Mouse (Mus musculus): ENCODE data around the gene Topors. TPM values are rescaled to one million over a fixed set of nuclear protein-coding genes. Genes with fewer than 3 reads are reported as not detected.

Topors gene
- total and polyA plus RNA-seq, 3 experiments: 32.0 to 62.7 (median 38.3) TPM

GRCm38 (mm10) chr4:40218382-40218781 lies 51.3 kb downstream of the Topors start:
- H3K36me3 ChIP-seq (ENCODE audit: control insufficient read depth in 1 of 2, insufficient read depth in 2 of 2, low read length in 2 of 2): no peaks in the 10 kb centered on the region
- peak; percentile 71 for DNase-seq (ENCODE audit: low read depth, low spot score)
- peaks cover 0 to 4% of the 10 kb centered on the region in 2 experiments; a peak in 1 of 4 replicates for H3K4me1 ChIP-seq (ENCODE audit: control insufficient read depth in 1 of 2, insufficient read depth in 2 of 2, low read length in 2 of 2)
- H3K9ac ChIP-seq (ENCODE audit: control insufficient read depth, low read depth, low read length, poor library complexity, severe bottlenecking): no peak overlapping the region
- H3K27ac ChIP-seq (ENCODE audit: control insufficient read depth, low read depth, low read length): no peak overlapping the region
- no peaks in the 10 kb centered on the region for H3K27me3 ChIP-seq (ENCODE audit: control insufficient read depth in 1 of 2, insufficient read depth in 2 of 2, low read length in 2 of 2)
- peak; percentile 20; the same call in 1 of the 2 replicates for TF ChIP-seq ZC3H11A (IDR thresholded peaks at IDR 0.05; ENCODE audit: low read depth, low read length)
- TF ChIP-seq MAFK (IDR thresholded peaks at IDR 0.05; ENCODE audit: borderline replicate concordance, low read depth, low read length): no peak
- peak; percentile 48 for TF ChIP-seq SMC3 (IDR thresholded peaks at IDR 0.05; ENCODE audit: low read depth, low read length)
- peak; percentile 39 to 62 (median 42) for TF ChIP-seq CTCF (IDR thresholded peaks at IDR 0.05 in 2 of 3, conservative IDR thresholded peaks at IDR 0.05 in 1 of 3; ENCODE audit: control insufficient read depth in 1 of 3, insufficient read depth in 1 of 3, low read depth in 2 of 3, low read length in 3 of 3, poor library complexity in 1 of 3, severe bottlenecking in 1 of 3)
- TF ChIP-seq MAZ (IDR thresholded peaks at IDR 0.05; ENCODE audit: low read depth, low read length): no peak
- TF ChIP-seq POLR2A (IDR thresholded peaks at IDR 0.05; ENCODE audit: control insufficient read depth in 1 of 2, insufficient read depth in 1 of 2, low read depth in 1 of 2, low read length in 2 of 2, poor library complexity in 1 of 2): no peak
- TF ChIP-seq HCFC1 (IDR thresholded peaks at IDR 0.05; ENCODE audit: low read depth, low read length): no peak
- no peak for TF ChIP-seq POLR2AphosphoS2 (IDR thresholded peaks at IDR 0.05; ENCODE audit: low read length)
- no peak for TF ChIP-seq ETS1 (IDR thresholded peaks at IDR 0.05; ENCODE audit: low read depth, low read length)
- TF ChIP-seq UBTF (IDR thresholded peaks at IDR 0.05; ENCODE audit: borderline replicate concordance, insufficient read depth, low read depth, low read length): no peak
- no peak for TF ChIP-seq GATA1 (IDR thresholded peaks at IDR 0.05; ENCODE audit: low read depth, low read length)
- peak; percentile 60; the same call in 1 of the 2 replicates for TF ChIP-seq ELF1 (IDR thresholded peaks at IDR 0.05; ENCODE audit: low read depth, low read length)
- peak; percentile 48 for TF ChIP-seq RAD21 (IDR thresholded peaks at IDR 0.05; ENCODE audit: low read depth, low read length)
- TF ChIP-seq ZKSCAN1 (IDR thresholded peaks at IDR 0.05; ENCODE audit: low read depth, low read length): no peak
- TF ChIP-seq MAX (IDR thresholded peaks at IDR 0.05; ENCODE audit: low read length): no peak
- TF ChIP-seq MEF2A (IDR thresholded peaks at IDR 0.05; ENCODE audit: extremely low read depth, insufficient replicate concordance, low read depth, low read length, poor library complexity, severe bottlenecking): no peak
- TF ChIP-seq NRF1 (IDR thresholded peaks at IDR 0.05; ENCODE audit: insufficient read depth, low read depth, low read length, poor library complexity, severe bottlenecking): peak; percentile 58; the same call in 1 of the 2 replicates
- no peaks in the 10 kb centered on the region for H3K9me3 ChIP-seq (replicated peaks; ENCODE audit: insufficient read depth, low read length)
- no peaks in the 10 kb centered on the region for H3K79me2 ChIP-seq (ENCODE audit: control insufficient read depth, insufficient read depth, low read length, poor library complexity)
- no peak overlapping the region for H3K4me3 ChIP-seq (ENCODE audit: control insufficient read depth in 1 of 2, insufficient read depth in 1 of 2, low read depth in 2 of 2, low read length in 2 of 2)

- no peak for TF ChIP-seq UBTF (IDR thresholded peaks at IDR 0.05; ENCODE audit: borderline replicate concordance, insufficient read depth, low read depth, low read length)
- TF ChIP-seq ZC3H11A (IDR thresholded peaks at IDR 0.05; ENCODE audit: low read depth, low read length): 0 out of 2 replicates have a peak, but pooled peaks have one; percentile 14
- peak; percentile 20 for TF ChIP-seq RAD21 (IDR thresholded peaks at IDR 0.05; ENCODE audit: low read depth, low read length)
- TF ChIP-seq SMC3 (IDR thresholded peaks at IDR 0.05; ENCODE audit: low read depth, low read length): peak; percentile 5; the same call in 1 of the 2 replicates
- TF ChIP-seq CTCF (IDR thresholded peaks at IDR 0.05 in 2 of 3, conservative IDR thresholded peaks at IDR 0.05 in 1 of 3; ENCODE audit: control insufficient read depth in 1 of 3, insufficient read depth in 1 of 3, low read depth in 2 of 3, low read length in 3 of 3, poor library complexity in 1 of 3, severe bottlenecking in 1 of 3): peak in 2 of 3 experiments; percentile 33 to 40; a peak in 3 of 6 replicates
- no peak for TF ChIP-seq SIN3A (IDR thresholded peaks at IDR 0.05; ENCODE audit: low read length)
- no peak for TF ChIP-seq ELF1 (IDR thresholded peaks at IDR 0.05; ENCODE audit: low read depth, low read length)
- no peak for TF ChIP-seq USF1 (IDR thresholded peaks at IDR 0.05; ENCODE audit: low read depth, low read length)
- no peak for TF ChIP-seq MXI1 (IDR thresholded peaks at IDR 0.05; ENCODE audit: low read depth, low read length)
- H3K4me3 ChIP-seq (ENCODE audit: control insufficient read depth in 1 of 2, insufficient read depth in 1 of 2, low read depth in 2 of 2, low read length in 2 of 2): no peak overlapping the region
- no peaks in the 10 kb centered on the region for H3K27me3 ChIP-seq (ENCODE audit: control insufficient read depth in 1 of 2, insufficient read depth in 2 of 2, low read length in 2 of 2)
- H3K79me2 ChIP-seq (ENCODE audit: control insufficient read depth, insufficient read depth, low read length, poor library complexity): no peaks in the 10 kb centered on the region
- no peak overlapping the region for H3K9ac ChIP-seq (ENCODE audit: control insufficient read depth, low read depth, low read length, poor library complexity, severe bottlenecking)
- no peaks in the 10 kb centered on the region for H3K36me3 ChIP-seq (ENCODE audit: control insufficient read depth in 1 of 2, insufficient read depth in 2 of 2, low read length in 2 of 2)
- no peak overlapping the region for H3K27ac ChIP-seq (ENCODE audit: control insufficient read depth, low read depth, low read length)
- no peaks in the 10 kb centered on the region for H3K9me3 ChIP-seq (replicated peaks; ENCODE audit: insufficient read depth, low read length)
- DNase-seq (ENCODE audit: low read depth, low spot score): peak; percentile 43
- peaks cover 0 to 4% of the 10 kb centered on the region in 2 experiments; a peak in 1 of 4 replicates for H3K4me1 ChIP-seq (ENCODE audit: control insufficient read depth in 1 of 2, insufficient read depth in 2 of 2, low read length in 2 of 2)
These were observed 51.7 kb downstream of the Topors start for GRCm38 (mm10) chr4:40217910-40218309.
